Comparison of ENCODE assay signal across 12 mouse cellular contexts in the genomic region with DNA sequence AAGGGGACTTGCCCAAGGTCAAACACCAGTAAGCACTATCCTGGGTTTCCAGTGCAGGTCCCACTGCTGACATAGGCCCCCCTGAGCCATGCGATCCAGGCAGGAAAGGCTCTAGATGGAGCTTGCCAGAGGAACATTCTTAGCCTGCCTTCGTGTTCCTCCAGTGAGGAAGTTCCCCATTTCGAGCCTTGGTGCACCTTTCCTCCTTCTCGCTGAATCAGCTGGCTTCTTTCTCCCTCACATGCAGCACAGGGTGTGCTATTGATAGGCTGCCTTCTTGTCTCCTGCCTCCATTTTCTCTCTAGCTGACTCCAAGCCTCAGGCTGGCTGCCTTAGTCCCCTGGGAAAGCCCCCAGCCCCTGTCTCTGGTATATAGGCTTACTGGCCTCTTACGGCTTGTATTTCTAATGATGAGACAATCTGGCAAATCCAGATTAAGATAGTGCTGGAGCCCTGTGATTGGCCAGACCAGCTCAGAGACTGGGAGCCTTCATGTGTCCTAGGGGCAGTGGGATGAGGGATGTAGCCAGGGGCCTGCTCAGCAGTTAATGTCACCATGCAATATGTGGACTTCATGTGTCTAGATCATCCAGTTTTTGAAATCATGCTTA. TPM values are rescaled to one million over a fixed set of nuclear protein-coding genes. Genes with fewer than 3 reads are reported as not detected.
DNase-seq lines count a peak whose midpoint lies in the region; ATAC-seq and TF ChIP-seq lines count a peak whose summit lies in the region.
"Had no signal": no experiment of that assay in that cellular context is flagged by ENCODE, and none has a peak within 500 bp of the region (broad histone marks: within the 10 kb centered on the region; RNA-seq: fewer than 3 reads in every experiment).

No protein-coding gene starts in this region.

- H3ac ChIP-seq in myocyte (ENCODE audit: control insufficient read depth, insufficient read length): no peak overlapping the region

- ATAC-seq in forebrain, embryonic 11.5 days (replicated peaks; ENCODE audit: low FRiP score): no peak
- no peak for ATAC-seq in hindbrain, postnatal 0 days

- no peaks in the 10 kb centered on the region for H3K79me2 ChIP-seq in myocyte (ENCODE audit: control insufficient read depth, insufficient read depth)

- no peak for TF ChIP-seq CTCF in hindbrain, postnatal 0 days (IDR thresholded peaks at IDR 0.05; ENCODE audit: low read depth)

- TF ChIP-seq POLR2A in myocyte (IDR thresholded peaks at IDR 0.05; ENCODE audit: insufficient read length, low read depth): no peak

- DNase-seq in heart, adult 11 months: peak; percentile 90
- no peak for DNase-seq in heart, postnatal 36 days
- DNase-seq in forebrain, embryonic 11.5 days (ENCODE audit: low spot score): no peak
- no peak for DNase-seq in hindbrain, postnatal 0 days (ENCODE audit: low spot score)
- no peak for DNase-seq in heart, postnatal 10 days
- no peak for DNase-seq in urinary bladder, postnatal 14 days (ENCODE audit: low spot score)
- no peak for DNase-seq in cerebellum, adult 8-10 months

- H3K27me3 ChIP-seq in forebrain, embryonic 11.5 days (ENCODE audit: control insufficient read depth, insufficient read depth, low read length): no peaks in the 10 kb centered on the region
- H3K27me3 ChIP-seq in hindbrain, postnatal 0 days (ENCODE audit: insufficient read depth, low read length): no peaks in the 10 kb centered on the region
- H3K27me3 ChIP-seq in myocyte (ENCODE audit: control insufficient read depth, insufficient read depth, insufficient read length): no peaks in the 10 kb centered on the region
- H3K27me3 ChIP-seq: Patski had no signal

- H3K4me2 ChIP-seq in forebrain, embryonic 11.5 days (ENCODE audit: low read depth, low read length, severe bottlenecking): peak overlapping the region; percentile 94; the same call in 1 of the 2 replicates
- H3K4me2 ChIP-seq in hindbrain, postnatal 0 days (ENCODE audit: low read depth, low read length): peak overlapping the region; percentile 63
- peak overlapping the region; percentile 71 for H3K4me2 ChIP-seq in myocyte (ENCODE audit: low read depth)

- intact Hi-C loops in heart, postnatal 36 days (cut with DNase I): no loop called here
- intact Hi-C loops in heart, postnatal 10 days (cut with DNase I): no loop called here

- no peak overlapping the region for H3K4me3 ChIP-seq in forebrain, embryonic 11.5 days (ENCODE audit: low read depth, low read length)
- H3K4me3 ChIP-seq in hindbrain, postnatal 0 days (ENCODE audit: low read length): peak overlapping the region; percentile 76
- no peak overlapping the region for H3K4me3 ChIP-seq in myocyte

- peak overlapping the region; percentile 97; the same call in 1 of the 2 replicates for H3K27ac ChIP-seq in forebrain, embryonic 11.5 days (ENCODE audit: low read depth, low read length)
- peak overlapping the region; percentile 94 for H3K27ac ChIP-seq in hindbrain, postnatal 0 days

- H3K4me1 ChIP-seq in forebrain, embryonic 11.5 days (replicated peaks; ENCODE audit: control insufficient read depth, insufficient read depth, low read length): peaks cover 38% of the 10 kb centered on the region
- H3K4me1 ChIP-seq in hindbrain, postnatal 0 days (ENCODE audit: insufficient read depth, low read length): peaks cover 29% of the 10 kb centered on the region

- peak overlapping the region; percentile 4 for H3K9ac ChIP-seq in forebrain, embryonic 11.5 days (ENCODE audit: low read length)
- peak overlapping the region; percentile 85; the same call in 1 of the 2 replicates for H3K9ac ChIP-seq in hindbrain, postnatal 0 days (replicated peaks; ENCODE audit: low read length)

- no peaks in the 10 kb centered on the region for H3K9me3 ChIP-seq in forebrain, embryonic 11.5 days (ENCODE audit: control insufficient read depth, low read length)
- H3K9me3 ChIP-seq in hindbrain, postnatal 0 days (ENCODE audit: low read length): no peaks in the 10 kb centered on the region

- no peaks in the 10 kb centered on the region for H3K36me3 ChIP-seq in forebrain, embryonic 11.5 days (ENCODE audit: control insufficient read depth, insufficient read depth, low read length)
- H3K36me3 ChIP-seq in hindbrain, postnatal 0 days (ENCODE audit: insufficient read depth, low read length): no peaks in the 10 kb centered on the region
- no peaks in the 10 kb centered on the region for H3K36me3 ChIP-seq in myocyte (ENCODE audit: control insufficient read depth, insufficient read depth)

- WGBS in forebrain, embryonic 11.5 days: 78% methylated on average over 5 of the region's 5 CpGs
- WGBS in hindbrain, postnatal 0 days: 45% methylated on average over 5 of the region's 5 CpGs

TF ChIP-seq in myocyte, 11 proteins besides CTCF, POLR2A, EP300 and RAD21:
- TF ChIP-seq REST (IDR thresholded peaks at IDR 0.05; ENCODE audit: insufficient read depth, insufficient read length) (no peak), POLR2AphosphoS2 (IDR thresholded peaks at IDR 0.05; ENCODE audit: insufficient read length, low read depth) (peak; percentile 30)

RNA-seq across cellular contexts. Expression of gene Prr7, which starts 1.9 kb away (rescaled TPM):
- under 1 TPM; 0.58 to 0.70 TPM for total RNA-seq in heart, postnatal 36 days (2021)
- polyA plus RNA-seq in forebrain, embryonic 11.5 days (2014; fragmentation: Nextera tagmentation; extraction: Ambion mirVana): 2.3 and 3.9 TPM in 2 replicates
- 106 and 119 TPM in 2 replicates for total RNA-seq in hindbrain, postnatal 0 days (2014; rRNA removed)
- polyA plus RNA-seq in hindbrain, postnatal 0 days (2015; fragmentation: Nextera tagmentation; extraction: Ambion mirVana): 4.6 and 4.9 TPM in 2 replicates
- 5.1 TPM for polyA plus RNA-seq in myocyte (2012; fragmentation: generic; extraction: Trizol)
- total RNA-seq in heart, postnatal 10 days (2021): 1 to 10 TPM; 1.7 to 1.8 TPM
- polyA plus RNA-seq: liver, embryonic 16.5 days had no signal

RNA-seq across cellular contexts. Expression of gene Grk6, which starts 21.1 kb away (rescaled TPM):
- 10 to 100 TPM; 17.6 to 18.1 TPM for total RNA-seq in heart, postnatal 36 days (2021)
- 69.5 and 79.2 TPM in 2 replicates for polyA plus RNA-seq in forebrain, embryonic 11.5 days (2014; fragmentation: Nextera tagmentation; extraction: Ambion mirVana)
- 72.2 and 72.6 TPM in 2 replicates for total RNA-seq in hindbrain, postnatal 0 days (2014; rRNA removed)
- 34.7 and 35.5 TPM in 2 replicates for polyA plus RNA-seq in hindbrain, postnatal 0 days (2015; fragmentation: Nextera tagmentation; extraction: Ambion mirVana)
- polyA plus RNA-seq in myocyte (2012; fragmentation: generic; extraction: Trizol): 29.1 TPM
- total RNA-seq in heart, postnatal 10 days (2021): 10 to 100 TPM; 26.3 to 28.5 TPM

RNA-seq across cellular contexts. Expression of gene Dbn1, which starts 22.0 kb away (rescaled TPM):
- 1 to 10 TPM; 9.4 to 9.6 TPM for total RNA-seq in heart, postnatal 36 days (2021)
- 411 and 418 TPM in 2 replicates for polyA plus RNA-seq in forebrain, embryonic 11.5 days (2014; fragmentation: Nextera tagmentation; extraction: Ambion mirVana)
- 442 and 446 TPM in 2 replicates for total RNA-seq in hindbrain, postnatal 0 days (2014; rRNA removed)
- polyA plus RNA-seq in hindbrain, postnatal 0 days (2015; fragmentation: Nextera tagmentation; extraction: Ambion mirVana): 369 and 371 TPM in 2 replicates
- 165 TPM for polyA plus RNA-seq in myocyte (2012; fragmentation: generic; extraction: Trizol)
- 10 to 100 TPM; 53.7 to 58.2 TPM for total RNA-seq in heart, postnatal 10 days (2021)

RNA-seq across cellular contexts. Expression of gene F12, which starts 39.3 kb away (rescaled TPM):
- not detected for total RNA-seq in heart, postnatal 36 days (2021)
- polyA plus RNA-seq in forebrain, embryonic 11.5 days (2014; fragmentation: Nextera tagmentation; extraction: Ambion mirVana): not detected in 2 replicates
- total RNA-seq in hindbrain, postnatal 0 days (2014; rRNA removed): not detected in 2 replicates
- polyA plus RNA-seq in hindbrain, postnatal 0 days (2015; fragmentation: Nextera tagmentation; extraction: Ambion mirVana): 0.26 and 0.48 TPM in 2 replicates
- not detected for polyA plus RNA-seq in myocyte (2012; fragmentation: generic; extraction: Trizol)
- not detected for total RNA-seq in heart, postnatal 10 days (2021)
- total RNA-seq: common myeloid progenitor, adult 5-6 weeks had no signal
- polyA plus RNA-seq: Patski; stomach, embryonic 14.5 days had no signal

RNA-seq across cellular contexts. Expression of gene Pdlim7, which starts 47.5 kb away (rescaled TPM):
- total RNA-seq in heart, postnatal 36 days (2021): 10 to 100 TPM; 49.3 to 49.9 TPM
- 165 and 185 TPM in 2 replicates for polyA plus RNA-seq in forebrain, embryonic 11.5 days (2014; fragmentation: Nextera tagmentation; extraction: Ambion mirVana)
- 43.4 and 49.9 TPM in 2 replicates for total RNA-seq in hindbrain, postnatal 0 days (2014; rRNA removed)
- 133 TPM in 2 replicates for polyA plus RNA-seq in hindbrain, postnatal 0 days (2015; fragmentation: Nextera tagmentation; extraction: Ambion mirVana)
- 553 TPM for polyA plus RNA-seq in myocyte (2012; fragmentation: generic; extraction: Trizol)
- 10 to 100 TPM; 63.6 to 74.2 TPM for total RNA-seq in heart, postnatal 10 days (2021)

Comparison
In these comparisons a context has a peak if more than half of its experiments do, and no peak if none do; other contexts are left out.
1. RNA of gene Dbn1, which starts 22.0 kb away (total RNA-seq): 442 to 446 TPM in hindbrain, postnatal 0 days and 53.7 to 58.2 TPM in heart, postnatal 10 days; 9.4 to 9.6 TPM in heart, postnatal 36 days; every median in the first group is over 4 times any median in the second.
2. RNA of gene Prr7, which starts 1.9 kb away (total RNA-seq): 106 to 119 TPM in hindbrain, postnatal 0 days; 1.7 to 1.8 TPM in heart, postnatal 10 days and 0.58 to 0.70 TPM in heart, postnatal 36 days; every median in the first group is over 10 times any median in the second.
3. Peak in every context shown above with its lines, with median percentiles within 50 percentile points of each other: H3K4me2 ChIP-seq.